Mouse (Mus musculus) heart, postnatal 36 days (tissue): ENCODE results near the gene Strn. TPM values are rescaled to one million over a fixed set of nuclear protein-coding genes. Genes with fewer than 3 reads are reported as not detected.

ENCODE experiments used
- DNase-seq, 2 experiments: peaks; one replicate each; pipeline ENCODE4 v3.0.0; 2021 to 2022
- intact Hi-C: fragments of 180-260 bp; cut with DNase I; formaldehyde crosslinking; loops from one replicate; pipeline ENCODE4 v1.15.1; 2025
- total RNA-seq, 2 experiments: library from RNA; stranded (reverse); gene quantifications; 2 replicates each; pipeline ENCODE4 v1.2.3; 2021

Gene Strn
- total RNA-seq, 2 experiments from 2014 or later, result 22.1 to 27.9 TPM

DNA sequence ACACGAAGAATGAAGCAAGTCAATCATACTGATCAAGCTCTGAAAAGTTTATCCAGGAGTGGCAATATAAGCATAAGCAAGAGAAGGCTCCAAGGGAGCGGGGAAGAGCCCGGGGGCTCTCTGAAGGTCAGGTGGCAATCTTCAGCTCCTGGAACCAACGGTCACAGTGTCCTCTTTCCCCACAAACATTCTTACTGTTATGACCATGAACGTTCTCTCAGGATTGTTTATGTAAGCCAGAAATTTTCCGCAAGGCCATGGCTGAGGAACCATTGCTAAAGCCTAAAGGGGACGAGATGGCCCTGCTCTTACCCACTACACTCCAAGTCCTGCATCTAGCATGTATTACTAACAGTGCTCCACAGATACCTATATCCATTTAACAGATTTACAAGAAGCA, 15.3 kb downstream of the Strn start:
- DNase-seq, result no peak
- intact Hi-C loops, result no loop called here

DNA sequence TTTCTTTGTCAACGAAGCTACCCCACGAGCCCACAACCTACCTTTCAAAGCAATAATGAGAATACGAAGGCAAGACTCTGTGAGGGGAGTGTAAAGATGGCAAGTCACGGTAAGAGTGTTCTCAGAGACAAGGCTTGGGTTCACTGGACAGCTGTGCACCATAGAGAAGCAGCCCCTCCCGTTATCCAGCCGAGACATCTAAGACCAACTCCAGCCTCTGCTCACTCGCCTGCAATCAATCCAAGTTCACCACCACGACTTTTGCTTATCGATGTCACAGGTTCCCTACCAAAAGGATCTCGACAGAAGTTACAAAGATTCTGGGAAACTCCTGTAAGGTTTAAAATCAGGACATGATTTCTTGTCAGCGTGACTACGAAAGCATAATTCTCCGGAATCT, 17.9 kb downstream of the Strn start:
- intact Hi-C loops, result no loop called here
- no peak for DNase-seq

DNA sequence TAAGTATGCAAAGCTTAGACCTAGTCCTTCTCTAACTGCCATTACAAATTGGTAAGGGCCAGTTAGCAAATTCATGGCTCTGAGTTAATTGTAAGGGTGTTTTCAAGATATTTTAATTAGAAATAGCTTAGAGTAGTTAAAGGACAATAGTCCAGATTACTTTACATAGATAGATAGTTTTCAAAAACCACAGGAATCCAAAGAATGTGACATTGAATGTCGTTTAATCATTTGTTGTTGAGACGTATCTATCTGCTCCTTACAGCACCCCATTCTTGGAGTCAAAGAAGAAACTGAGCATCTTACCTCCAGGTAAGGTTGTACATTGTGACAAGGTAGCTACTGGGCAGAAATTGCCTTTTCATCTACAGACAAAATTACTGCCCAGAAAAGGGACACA, 26.7 kb downstream of the Strn start:
- no peak for DNase-seq
- intact Hi-C loops, result no loop called here

DNA sequence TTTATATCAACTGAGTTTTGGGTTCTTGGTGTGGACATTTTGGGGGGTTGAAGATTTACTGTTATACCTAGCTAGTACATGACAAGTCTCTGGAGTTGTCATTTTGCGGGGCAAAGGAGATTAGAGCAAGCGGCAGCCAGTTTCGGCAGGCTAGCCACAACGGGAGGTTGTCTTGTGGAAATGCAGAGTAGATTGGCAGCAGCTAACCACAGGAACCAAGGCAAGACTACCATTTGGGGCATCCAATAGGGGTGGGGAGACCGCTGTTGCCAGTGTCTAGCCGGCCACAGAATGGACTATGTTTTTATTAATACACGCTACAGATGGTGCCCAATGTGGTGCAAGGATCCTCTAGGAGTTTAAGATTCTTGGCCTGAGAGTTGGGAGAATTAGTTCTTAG, 28.6 kb downstream of the Strn start:
- intact Hi-C loops, result no loop called here
- DNase-seq, result no peak

DNA sequence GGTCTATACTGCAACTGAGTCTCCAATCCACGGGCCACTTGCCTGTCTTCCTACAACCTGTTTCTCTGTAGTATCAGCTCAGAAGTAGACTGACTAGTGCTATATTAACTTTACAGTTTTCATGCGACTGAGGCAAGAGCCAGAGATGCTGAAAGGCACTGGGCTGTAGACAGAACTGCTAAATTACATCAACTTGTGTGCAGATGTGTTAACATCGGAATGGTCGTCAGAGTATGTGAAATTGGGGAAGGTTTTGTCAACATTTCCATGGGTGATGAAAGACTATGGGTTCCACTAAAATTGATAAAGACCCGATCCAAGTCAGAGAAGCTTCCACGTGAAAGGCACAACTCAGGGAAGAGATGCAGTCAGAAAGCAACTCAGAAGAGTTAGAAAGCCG, 34.0 kb downstream of the Strn start:
- DNase-seq, result no peak
- intact Hi-C loops, result no loop called here

DNA sequence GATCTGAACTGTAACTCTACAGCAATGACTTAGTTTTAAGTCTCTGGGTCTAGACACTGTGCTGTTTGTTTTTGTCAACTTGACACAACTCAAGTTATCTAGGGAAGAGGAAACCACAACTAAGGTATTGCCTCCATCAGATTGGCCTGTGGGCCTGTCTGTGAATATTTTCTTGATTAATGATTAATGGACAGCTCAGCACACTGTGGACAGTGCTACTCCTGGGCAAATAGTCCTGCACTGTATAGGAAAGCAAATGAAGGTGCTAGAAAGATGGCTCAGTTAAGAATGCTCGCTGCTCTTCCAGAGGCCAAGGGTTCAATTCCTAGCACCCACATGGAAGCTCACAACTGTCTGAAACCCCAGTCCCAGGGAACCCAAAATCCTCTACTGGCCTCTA, 38.0 kb downstream of the Strn start:
- intact Hi-C loops, result no loop called here
- DNase-seq, result no peak

DNA sequence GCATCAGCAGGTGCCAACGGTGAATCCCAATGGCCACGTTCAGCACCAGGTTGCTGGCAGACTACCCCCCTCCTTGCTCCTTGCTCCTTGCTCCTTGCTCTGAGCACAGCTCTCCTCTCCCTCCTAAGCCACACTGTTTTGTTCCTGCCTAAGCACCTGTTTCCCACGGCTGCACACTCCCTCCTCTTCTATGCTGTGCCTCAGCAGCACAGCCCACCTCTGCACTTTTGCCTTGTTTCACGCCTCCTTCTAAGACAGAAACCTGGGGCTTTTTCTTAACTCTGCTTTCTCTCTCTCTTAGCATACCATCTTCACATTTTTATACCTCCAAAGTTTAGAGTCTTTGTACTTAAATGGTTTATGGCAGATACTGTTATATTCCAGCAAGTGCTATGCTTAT, 39.5 kb downstream of the Strn start:
- intact Hi-C loops, result no loop called here
- DNase-seq, result no peak

DNA sequence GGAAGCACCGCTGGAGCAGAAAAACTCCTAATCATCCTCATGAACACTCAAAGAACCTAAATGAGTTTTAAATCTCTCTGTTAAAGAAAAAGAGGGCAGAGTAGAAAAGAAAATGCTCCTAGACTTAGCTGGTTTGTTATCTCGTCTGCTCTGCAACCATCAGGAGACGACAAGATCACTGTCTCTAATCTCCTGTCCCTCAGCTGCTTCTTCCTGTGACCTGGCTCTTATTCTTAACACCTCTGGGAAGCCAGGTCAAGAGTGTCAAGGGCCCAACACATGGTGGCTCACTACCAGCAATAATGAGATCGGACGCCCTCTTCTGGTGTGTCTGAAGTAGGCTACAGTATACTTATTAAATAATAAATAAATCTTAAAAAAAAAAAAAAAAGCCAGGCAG, 40.1 kb downstream of the Strn start:
- intact Hi-C loops, result no loop called here
- DNase-seq, result no peak

DNA sequence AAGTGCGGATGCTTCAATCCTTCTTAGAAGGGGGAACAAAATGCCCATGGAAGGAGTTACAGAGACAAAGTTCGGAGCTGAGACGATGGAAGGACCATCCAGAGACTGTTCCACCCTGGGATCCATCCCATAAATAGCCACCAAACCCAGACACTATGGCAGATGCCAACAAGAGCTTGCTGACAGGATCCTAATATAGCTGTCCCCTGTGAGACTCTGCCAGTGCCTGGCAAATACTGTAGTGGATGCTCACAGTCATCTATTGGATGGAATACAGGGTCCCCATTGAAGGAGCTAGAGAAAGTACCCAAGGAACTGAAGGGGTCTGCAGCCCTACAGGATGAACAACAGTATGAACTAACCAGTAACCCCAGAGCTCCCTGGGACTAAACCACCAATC, 47.8 kb downstream of the Strn start:
- DNase-seq, result peak in 1 of 2 experiments; percentile 7
- intact Hi-C loops, result loop anchor here (2.0 kb wide), 1 partner anchor 42 kb away; no protein-coding TSS in a partner anchor

DNA sequence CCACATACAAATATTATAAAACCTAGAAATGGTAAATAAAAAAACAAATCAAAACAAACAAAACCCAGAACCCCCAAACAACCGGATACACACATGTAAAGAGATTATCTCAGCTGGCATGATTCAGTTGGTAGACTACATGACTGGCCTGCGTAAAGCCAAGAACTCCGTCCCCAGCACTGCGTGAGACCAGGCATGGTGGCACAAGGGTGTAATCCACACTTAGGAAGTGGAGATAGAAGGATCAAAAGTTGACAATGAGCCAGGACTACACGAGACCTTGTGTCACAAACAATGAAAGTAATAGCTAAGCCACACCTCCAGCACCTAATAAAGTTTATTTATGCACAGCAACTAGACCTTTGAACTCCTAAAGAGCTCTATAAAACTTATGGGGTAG, 49.0 kb downstream of the Strn start:
- intact Hi-C loops, result loop anchor here (2.0 kb wide), 1 partner anchor 43 kb away; no protein-coding TSS in a partner anchor
- DNase-seq, result no peak

DNA sequence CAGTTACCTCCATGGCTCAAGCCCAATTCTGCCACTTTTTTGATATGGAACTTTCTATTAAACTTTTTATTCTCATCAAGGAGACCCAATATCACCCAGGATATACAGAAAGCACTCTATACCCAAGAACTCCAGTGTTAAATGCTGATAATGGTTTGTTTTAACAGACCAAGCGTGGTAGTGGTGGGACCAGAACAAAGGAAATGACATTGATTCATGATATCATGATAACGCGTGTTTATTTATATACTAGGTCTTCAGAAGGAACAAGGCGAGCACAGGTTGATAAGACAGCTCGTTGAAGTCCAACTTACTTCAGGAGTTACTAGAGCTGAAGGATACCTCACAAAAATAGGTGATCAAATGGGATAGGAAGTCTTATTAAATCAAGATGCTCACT, 52.0 kb downstream of the Strn start:
- intact Hi-C loops, result no loop called here
- no peak for DNase-seq

DNA sequence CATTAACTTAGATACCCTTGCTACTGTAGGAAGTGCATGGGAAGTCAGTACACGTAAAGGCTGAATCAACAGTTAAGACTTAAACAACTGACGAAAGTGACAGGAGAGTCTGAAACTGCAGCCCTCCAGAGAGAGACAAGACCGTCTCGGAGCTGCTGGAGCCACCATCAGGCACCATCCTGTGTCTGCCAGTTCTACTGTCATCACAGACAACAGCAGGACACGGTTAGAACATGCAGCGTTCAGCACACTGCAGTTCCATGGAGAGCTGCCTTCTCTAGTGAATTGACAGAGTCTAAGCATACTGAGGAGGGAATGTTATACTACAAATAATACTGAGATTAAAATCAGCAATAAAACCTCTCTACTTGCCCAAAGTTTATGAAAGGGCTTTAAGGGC, 54.6 kb downstream of the Strn start:
- intact Hi-C loops, result no loop called here
- no peak for DNase-seq

DNA sequence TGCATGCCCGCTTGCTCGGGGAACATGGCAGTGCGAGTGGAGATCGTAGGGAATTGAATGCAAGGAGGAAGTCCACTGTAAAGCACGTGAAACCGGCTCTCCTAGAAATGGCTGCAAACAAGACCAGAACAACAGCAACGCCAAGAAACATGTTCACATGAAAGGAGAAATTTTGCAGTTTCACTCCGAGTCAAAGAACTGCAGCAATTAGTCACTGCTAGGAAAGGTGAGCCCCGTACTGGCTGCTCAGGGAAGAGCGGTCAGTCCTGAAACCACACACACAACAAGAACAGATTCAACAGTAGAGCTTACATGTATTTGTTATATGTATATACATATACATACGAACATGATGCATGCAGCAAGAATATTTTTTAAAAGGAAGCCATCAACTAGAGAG, 57.5 kb downstream of the Strn start:
- intact Hi-C loops, result loop anchor here (5.0 kb wide), 1 partner anchor 58 kb away; the partner anchor contains the start of gene Strn
- no peak for DNase-seq

DNA sequence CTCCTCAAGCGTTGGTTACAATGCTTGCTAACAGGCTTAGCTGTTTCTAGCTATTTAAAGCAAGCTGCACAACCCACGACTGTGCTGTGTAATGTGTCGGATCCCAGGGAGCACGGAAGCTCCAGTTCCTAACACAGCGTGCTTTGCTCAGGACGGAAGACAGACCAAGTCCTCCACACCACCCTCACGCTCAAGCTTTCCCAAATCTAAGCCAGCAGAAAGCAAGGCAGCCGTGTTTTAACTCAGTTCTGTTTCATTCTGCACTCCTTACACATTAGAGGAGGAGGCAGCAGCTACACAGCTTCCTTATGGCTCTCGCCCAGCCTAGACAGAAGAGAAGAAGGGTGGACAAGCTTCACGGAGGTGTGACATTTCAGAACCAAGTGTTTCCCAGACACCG, 60.2 kb downstream of the Strn start:
- intact Hi-C loops, result loop anchor here (5.0 kb wide), 1 partner anchor 60 kb away; the partner anchor contains the start of gene Strn

DNA sequence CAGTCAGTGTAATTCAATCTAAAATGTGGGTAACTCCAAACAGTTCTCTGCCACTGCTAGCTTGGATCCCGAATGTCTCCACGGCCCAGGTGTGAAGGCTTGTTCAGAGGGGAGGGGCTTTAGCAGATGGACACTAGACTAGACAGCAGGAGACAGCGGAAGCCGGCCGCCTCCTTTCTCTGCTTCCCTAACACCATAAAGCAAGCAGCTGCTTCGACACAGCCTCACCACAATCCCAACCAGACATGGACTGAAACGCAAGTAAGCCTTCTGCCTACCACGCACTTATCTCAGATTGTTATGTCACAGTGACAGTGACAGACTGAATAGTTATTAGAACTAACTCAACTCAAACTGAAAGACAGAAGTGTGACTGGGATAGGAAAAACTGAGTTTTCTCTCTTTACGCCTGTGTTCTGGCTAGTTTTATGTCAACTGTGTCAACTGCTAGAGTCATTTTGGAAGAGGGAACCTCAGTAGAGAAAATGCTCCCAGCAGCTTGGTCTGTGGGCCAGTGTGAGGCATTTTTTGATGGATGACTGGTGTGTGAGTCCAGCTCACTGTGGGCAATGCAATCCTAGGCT, 71.9 kb downstream of the Strn start:
- intact Hi-C loops, result no loop called here
- no peak for DNase-seq

More for the DNA sequence above, 60.2 kb downstream of the Strn start:
- DNase-seq, result no peak

DNA sequence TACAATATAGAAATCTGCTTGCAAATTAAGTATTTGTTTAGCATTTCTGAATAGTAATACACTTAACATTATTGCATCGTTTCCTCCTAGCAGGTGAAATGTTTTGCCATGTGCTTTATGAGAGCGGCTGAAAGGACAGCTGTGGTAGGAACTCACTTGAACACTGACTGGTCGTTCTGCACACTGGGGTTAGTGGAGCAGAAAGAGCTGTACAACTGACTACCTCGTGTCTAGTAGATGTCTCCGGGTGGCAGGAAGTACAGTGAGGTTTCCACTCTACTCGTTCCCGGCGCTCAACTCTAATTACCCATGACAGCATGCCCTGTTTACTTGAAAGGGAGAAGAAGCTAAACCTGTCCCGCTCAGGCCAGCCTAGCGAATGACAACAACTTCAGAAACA, 82.2 kb downstream of the Strn start:
- no peak for DNase-seq
- intact Hi-C loops, result no loop called here

DNA sequence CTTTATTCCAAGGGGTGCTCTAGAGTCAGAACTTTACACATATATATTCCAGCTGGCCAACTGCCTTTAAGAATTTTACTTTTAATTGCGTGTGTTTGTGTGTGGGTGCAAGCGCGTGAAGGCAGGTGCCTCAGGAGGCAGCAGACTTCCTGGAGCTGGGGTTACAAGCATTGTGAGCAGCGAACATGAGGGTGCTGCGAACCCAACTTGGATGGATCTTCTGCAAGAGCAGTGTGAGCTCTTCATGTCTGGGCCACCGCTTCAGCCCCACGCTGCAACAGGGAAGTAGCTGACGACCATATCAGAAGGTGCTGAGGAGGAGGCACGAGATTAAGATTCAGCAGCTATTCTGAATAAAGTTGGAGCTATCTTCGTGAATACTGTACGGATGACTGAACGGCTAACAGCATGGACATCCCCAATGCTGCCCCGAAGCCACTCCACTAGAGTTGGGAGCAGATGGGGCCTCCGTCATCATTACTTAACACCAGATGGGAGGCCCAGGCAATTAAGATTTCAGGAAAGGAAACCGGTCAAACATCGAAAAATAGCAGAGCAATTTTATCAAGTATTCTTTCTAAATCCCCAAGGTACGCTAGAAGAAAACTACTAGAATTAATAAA, 93.0 kb downstream of the Strn start:
- intact Hi-C loops, result no loop called here
- DNase-seq, result no peak

DNA sequence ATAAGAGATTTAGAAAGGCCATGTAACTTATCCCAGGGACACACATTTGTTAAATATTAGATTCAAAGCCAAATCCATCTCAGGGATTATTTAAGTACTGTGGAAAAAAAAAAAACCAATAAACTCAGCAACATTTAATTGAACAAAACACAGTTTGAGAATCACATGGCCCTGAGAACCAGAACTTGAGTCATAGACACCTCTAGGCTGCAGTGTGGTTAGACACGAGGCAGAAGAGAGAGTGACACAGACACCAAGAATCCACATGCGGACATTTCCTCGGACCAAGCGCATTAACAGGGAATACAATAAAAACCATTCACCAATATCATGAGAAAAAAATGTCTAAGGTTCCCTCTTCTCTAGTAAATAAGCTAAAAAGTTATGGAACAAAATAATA, 94.7 kb downstream of the Strn start:
- intact Hi-C loops, result no loop called here
- DNase-seq, result no peak

DNA sequence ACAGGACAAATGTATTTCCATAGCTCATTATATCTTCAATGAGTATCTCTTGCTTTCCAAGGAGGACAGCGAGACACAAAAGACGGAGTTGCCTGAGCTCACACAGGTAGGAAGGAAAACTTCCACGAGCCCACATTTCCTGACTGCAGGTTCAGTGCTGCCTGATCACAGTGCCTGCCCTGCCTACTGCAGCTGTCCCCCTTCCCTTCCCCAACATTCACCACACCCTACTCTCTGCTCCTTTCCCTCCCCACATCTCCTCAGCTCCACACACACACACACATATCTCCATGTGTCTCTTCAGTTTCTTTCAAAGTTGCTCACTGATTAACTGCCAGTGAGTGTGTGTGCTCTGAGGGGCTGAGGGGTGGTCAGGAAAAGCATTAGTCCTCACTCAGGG, 96.6 kb downstream of the Strn start:
- no peak for DNase-seq
- intact Hi-C loops, result no loop called here

DNA sequence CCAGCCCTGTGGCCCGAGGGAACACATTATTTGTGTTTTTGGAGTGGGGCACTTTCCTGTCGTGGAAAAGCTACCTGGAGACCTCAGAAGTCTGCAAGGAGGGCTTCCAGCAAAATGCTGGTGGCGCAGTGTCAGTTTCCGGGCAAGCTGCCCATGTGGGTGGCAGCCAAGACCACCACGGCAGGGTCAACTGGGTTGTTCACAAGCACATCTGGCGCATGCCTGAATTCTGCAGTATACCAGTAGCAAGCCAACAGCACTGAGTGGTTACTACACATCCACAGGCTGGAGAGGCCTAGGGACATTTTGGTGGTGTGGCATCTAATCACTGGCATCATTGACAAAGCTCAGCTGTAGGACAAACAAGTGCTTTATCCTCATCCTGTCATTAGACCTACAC, 97.9 kb downstream of the Strn start:
- intact Hi-C loops, result no loop called here

DNA sequence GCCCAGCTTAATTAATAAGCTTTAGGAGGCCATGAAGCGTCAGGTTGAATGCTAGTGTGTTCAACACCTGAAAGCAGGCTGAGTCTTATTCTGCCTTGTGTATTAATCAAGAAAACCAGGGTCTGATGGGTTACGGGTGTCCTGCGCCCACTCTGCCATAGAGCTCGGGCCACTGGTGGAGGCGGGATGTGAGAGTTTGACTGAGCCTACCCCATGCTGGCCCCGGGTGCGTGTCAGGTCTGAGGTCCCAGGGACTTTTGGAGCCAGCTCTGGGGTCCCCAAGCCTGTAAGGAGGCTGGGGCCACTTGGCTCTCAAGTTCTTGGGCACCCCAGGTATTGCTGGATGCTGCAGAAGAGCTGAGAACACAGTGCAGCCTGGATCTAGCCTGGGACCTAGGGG, 99.9 kb downstream of the Strn start:
- intact Hi-C loops, result no loop called here
- DNase-seq, result no peak

More for the DNA sequence above, 97.9 kb downstream of the Strn start:
- peak in 1 of 2 experiments; percentile 10 for DNase-seq

DNA sequence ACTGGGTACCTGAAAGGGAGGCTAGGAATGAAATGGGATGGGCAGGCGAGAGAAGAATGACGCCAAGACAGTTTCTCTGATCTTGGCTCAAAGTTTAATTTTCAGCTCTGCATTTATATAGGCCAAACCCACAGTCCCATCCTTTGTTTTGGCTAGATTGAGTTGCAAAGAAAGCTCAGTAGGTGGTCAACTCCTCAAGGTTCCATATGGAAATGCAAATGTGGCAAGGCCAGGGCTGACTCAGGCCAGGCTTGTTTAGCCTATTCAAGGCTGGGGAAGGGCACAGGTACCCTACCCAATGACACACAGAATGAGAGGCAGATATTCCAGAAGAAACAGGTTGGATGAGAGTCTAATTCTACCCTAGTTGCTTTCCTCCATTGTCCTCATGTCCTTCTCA, 101.4 kb downstream of the Strn start:
- DNase-seq, result no peak
- intact Hi-C loops, result no loop called here

DNA sequence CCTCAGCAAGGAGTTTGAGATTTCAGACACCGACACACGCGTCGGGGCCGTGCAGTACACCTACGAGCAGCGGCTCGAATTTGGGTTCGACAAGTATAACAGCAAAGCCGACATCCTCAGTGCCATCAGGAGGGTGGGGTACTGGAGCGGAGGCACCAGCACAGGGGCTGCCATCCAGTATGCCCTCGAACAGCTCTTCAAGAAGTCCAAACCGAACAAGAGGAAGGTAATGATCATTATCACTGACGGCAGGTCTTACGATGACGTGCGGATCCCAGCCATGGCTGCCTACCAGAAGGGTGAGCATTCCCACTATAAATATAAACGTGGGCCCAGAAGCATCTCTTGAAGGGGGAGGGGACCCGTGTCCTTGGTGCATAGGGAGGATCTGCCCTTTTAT, 112.1 kb downstream of the Strn start:
- DNase-seq, result no peak
- intact Hi-C loops, result no loop called here
